Mouse (Mus musculus): ENCODE measurements around the gene Ppp2r5c. TPM values are rescaled to one million over a fixed set of nuclear protein-coding genes. Genes with fewer than 3 reads are reported as not detected.

Gene Ppp2r5c
- total and polyA plus RNA-seq, 2 experiments from 2014 or later = 169 to 191 TPM

DNA sequence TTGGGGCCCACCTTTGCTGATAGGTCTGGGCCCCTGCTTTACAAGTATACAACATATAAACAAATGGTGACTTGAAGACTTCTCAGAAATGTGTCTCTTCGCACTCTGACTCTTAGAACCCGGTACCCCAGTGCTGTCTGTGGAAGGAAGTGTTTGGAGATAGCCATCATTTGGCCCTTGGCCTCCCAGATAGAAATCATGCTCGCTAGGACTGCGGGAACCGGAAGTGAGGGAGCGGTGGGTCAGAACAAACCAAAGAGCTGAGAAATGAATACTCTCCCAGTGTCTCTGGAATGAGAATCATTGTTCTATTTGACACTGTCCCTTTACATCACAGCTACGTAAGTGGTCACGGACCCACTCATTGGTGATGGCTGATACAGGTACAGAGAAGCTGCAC lies 93.4 kb downstream of the Ppp2r5c start:
- no peak overlapping the region for H3K9ac ChIP-seq
- 92% methylated on average over 8 of the region's 8 CpGs for WGBS
- no peaks in the 10 kb centered on the region for H3K9me3 ChIP-seq (ENCODE audit: low read length)
- H3K36me3 ChIP-seq (ENCODE audit: insufficient read depth) = no peaks in the 10 kb centered on the region
- no peaks in the 10 kb centered on the region for H3K27me3 ChIP-seq (ENCODE audit: insufficient read depth, low read length)
- no peaks in the 10 kb centered on the region for H3K4me1 ChIP-seq (ENCODE audit: insufficient read depth)
- DNase-seq (no peak), ATAC-seq (no peak)
- TF ChIP-seq CTCF (IDR thresholded peaks at IDR 0.05; ENCODE audit: low read depth) = no peak
- H3K4me2 ChIP-seq (ENCODE audit: low read depth) = no peak overlapping the region
- no peak overlapping the region for H3K4me3 ChIP-seq (ENCODE audit: low read depth, low read length)
- H3K27ac ChIP-seq (ENCODE audit: low read depth, low read length) = no peak overlapping the region

DNA sequence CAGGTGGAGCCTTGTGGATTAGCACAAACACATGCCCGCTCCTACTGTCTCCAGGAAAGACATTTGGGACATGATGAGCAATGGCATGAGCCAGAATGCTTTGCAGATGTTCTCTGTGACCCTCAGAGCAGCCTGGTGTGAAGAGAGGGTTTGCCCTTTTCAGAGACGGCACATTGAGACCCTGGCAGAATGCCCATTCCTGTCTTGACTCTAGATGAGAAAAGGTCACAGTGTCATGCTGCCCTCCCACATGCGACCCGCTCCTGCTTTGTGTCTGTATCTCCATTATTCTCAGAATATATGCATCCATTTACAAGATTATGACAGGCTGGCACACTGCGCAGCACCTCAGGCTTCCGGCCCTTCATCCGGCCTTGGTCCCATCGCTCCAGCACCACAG lies 94.1 kb downstream of the Ppp2r5c start:
- Histone ChIP-seq H3K4me1 (ENCODE audit: insufficient read depth) (no peaks in the 10 kb centered on the region), H3K27me3 (ENCODE audit: insufficient read depth, low read length) (no peaks in the 10 kb centered on the region), H3K4me3 (ENCODE audit: low read depth, low read length) (no peak overlapping the region), H3K27ac (ENCODE audit: low read depth, low read length) (no peak overlapping the region), H3K9me3 (ENCODE audit: low read length) (no peaks in the 10 kb centered on the region), H3K4me2 (ENCODE audit: low read depth) (no peak overlapping the region), H3K36me3 (ENCODE audit: insufficient read depth) (peaks cover 5% of the 10 kb centered on the region), H3K9ac (no peak overlapping the region)
- no peak for DNase-seq
- 80% methylated on average over 8 of the region's 8 CpGs for WGBS
- no peak for TF ChIP-seq CTCF (IDR thresholded peaks at IDR 0.05; ENCODE audit: low read depth)
- no peak for ATAC-seq

DNA sequence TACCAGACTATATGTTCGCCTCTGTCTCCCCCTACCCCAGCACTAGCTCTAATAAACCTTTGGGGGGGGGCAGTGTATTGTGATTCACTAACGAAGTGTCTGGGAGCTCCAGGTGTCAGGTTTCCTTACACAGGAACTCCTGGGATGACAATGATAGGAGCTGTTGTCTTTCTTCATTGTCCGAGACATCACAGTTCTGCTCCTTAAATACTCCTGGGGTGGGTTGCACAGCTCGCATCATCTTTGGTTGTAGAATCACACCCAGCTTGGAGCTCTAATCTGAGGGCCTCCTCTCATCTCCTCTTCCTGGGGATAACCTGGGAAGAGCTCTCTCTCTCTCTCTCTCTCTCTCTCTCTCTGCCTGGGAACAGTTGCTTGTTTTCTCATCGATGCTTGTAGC lies 94.6 kb downstream of the Ppp2r5c start:
- Histone ChIP-seq H3K9ac (no peak overlapping the region), H3K9me3 (ENCODE audit: low read length) (no peaks in the 10 kb centered on the region), H3K4me1 (ENCODE audit: insufficient read depth) (no peaks in the 10 kb centered on the region), H3K4me2 (ENCODE audit: low read depth) (no peak overlapping the region), H3K27me3 (ENCODE audit: insufficient read depth, low read length) (no peaks in the 10 kb centered on the region), H3K4me3 (ENCODE audit: low read depth, low read length) (no peak overlapping the region), H3K27ac (ENCODE audit: low read depth, low read length) (no peak overlapping the region), H3K36me3 (ENCODE audit: insufficient read depth) (peaks cover 11% of the 10 kb centered on the region)
- 81% methylated on average over 5 of the region's 5 CpGs for WGBS
- TF ChIP-seq CTCF (IDR thresholded peaks at IDR 0.05; ENCODE audit: low read depth) = no peak
- DNase-seq (no peak), ATAC-seq (no peak)

DNA sequence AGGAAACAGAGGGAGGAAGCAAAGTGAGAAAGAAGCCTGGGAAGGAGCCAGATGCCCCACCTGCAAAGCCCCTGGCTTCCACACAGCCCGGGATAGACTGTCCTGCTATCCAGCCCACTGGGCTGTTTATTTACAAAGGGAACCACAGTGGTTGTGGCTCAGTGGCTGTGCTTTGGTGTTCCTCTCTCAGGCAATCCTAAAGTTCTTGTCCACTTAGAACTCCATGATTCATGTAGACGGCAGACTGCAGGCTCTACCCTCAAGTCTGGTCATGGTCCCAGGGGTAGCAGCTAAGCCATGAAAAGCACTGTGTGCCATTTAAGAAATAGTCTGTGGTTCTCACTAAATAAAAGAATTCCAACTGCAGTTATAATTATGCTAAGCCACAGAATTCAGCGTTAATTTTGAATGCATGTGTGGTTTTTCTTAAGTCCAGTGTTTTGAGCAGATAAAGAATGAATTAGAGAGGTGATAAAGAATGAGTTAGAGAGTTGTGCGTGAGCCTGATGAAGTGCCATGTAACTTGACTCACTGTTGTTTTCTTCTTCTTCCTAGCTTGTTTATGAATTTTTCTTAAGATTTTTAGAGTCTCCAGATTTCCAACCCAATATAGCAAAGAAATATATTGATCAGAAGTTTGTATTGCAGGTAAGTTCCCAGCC lies 98.3 kb downstream of the Ppp2r5c start:
- ATAC-seq (no peak), DNase-seq (no peak)
- TF ChIP-seq CTCF (IDR thresholded peaks at IDR 0.05; ENCODE audit: low read depth) = no peak
- Histone ChIP-seq H3K36me3 (ENCODE audit: insufficient read depth) (peaks cover 38% of the 10 kb centered on the region), H3K4me3 (ENCODE audit: low read depth, low read length) (no peak overlapping the region), H3K4me2 (ENCODE audit: low read depth) (no peak overlapping the region), H3K4me1 (ENCODE audit: insufficient read depth) (no peaks in the 10 kb centered on the region), H3K27me3 (ENCODE audit: insufficient read depth, low read length) (no peaks in the 10 kb centered on the region), H3K27ac (ENCODE audit: low read depth, low read length) (no peak overlapping the region), H3K9ac (no peak overlapping the region), H3K9me3 (ENCODE audit: low read length) (no peaks in the 10 kb centered on the region)
- 78% methylated on average over 4 of the region's 4 CpGs for WGBS

DNA sequence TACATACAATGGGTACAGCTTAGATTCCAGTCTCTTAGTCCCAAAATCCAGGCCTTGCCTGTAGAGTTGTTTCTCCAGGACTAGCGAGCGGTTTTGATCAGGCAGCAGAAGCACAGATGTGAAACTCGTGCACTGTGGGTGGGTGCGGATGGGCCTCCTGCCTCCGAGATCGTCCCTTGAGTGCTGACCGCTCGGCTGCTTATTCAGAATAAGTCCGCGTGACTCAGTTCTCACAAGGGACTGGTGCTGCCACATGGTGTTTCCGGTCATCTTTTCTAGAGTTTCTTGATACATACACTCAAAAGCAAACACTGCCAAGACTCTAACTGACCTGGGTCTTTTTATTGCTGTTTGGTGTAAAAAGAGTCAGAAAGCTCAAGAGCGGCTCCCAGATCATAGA lies 100.7 kb downstream of the Ppp2r5c start:
- peaks cover 56% of the 10 kb centered on the region for H3K36me3 ChIP-seq (ENCODE audit: insufficient read depth)
- H3K9ac ChIP-seq = no peak overlapping the region
- no peak overlapping the region for H3K27ac ChIP-seq (ENCODE audit: low read depth, low read length)
- 95% methylated on average over 12 of the region's 12 CpGs for WGBS
- no peaks in the 10 kb centered on the region for H3K4me1 ChIP-seq (ENCODE audit: insufficient read depth)
- H3K9me3 ChIP-seq (ENCODE audit: low read length) = no peaks in the 10 kb centered on the region
- ATAC-seq = no peak
- no peak overlapping the region for H3K4me2 ChIP-seq (ENCODE audit: low read depth)
- no peak for TF ChIP-seq CTCF (IDR thresholded peaks at IDR 0.05; ENCODE audit: low read depth)
- H3K27me3 ChIP-seq (ENCODE audit: insufficient read depth, low read length) = no peaks in the 10 kb centered on the region
- H3K4me3 ChIP-seq (ENCODE audit: low read depth, low read length) = no peak overlapping the region
- no peak for DNase-seq

DNA sequence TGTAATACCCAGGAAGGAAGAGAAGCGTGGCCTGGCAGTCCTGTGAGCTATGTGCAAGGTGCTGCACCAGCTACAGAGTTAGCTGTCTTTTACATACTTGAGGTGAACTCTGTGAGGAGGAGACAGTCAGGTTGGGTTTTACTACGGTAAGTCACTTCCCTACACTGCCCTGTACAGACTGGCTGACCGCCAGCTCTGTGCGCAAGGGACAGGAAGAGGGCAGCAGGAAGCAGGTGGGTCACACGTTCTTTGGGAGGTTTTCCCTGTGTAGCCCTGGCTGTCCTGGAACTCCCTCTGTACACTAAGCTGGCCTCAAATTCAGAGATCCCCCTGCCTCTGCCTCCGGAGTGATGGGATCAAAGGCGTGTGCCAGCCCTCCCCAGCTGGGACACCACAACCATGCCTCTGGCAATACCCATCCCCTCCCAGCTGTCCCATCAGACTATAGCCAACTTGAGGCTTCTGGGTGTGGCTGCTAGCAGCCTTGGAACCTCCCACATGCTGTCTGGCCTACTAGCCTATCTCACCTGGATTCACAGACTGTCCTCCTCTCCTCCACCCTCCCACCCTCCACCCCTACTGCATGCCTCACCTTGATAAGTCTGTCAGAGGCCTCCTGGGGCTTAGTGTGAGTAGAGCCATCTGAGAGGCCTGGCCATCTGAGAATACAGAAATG lies 102.7 kb downstream of the Ppp2r5c start:
- no peak overlapping the region for H3K4me3 ChIP-seq (ENCODE audit: low read depth, low read length)
- H3K4me2 ChIP-seq (ENCODE audit: low read depth) = no peak overlapping the region
- H3K27me3 ChIP-seq (ENCODE audit: insufficient read depth, low read length) = no peaks in the 10 kb centered on the region
- H3K36me3 ChIP-seq (ENCODE audit: insufficient read depth) = peaks cover 75% of the 10 kb centered on the region
- 88% methylated on average over 7 of the region's 7 CpGs for WGBS
- TF ChIP-seq CTCF (IDR thresholded peaks at IDR 0.05; ENCODE audit: low read depth) = no peak
- no peaks in the 10 kb centered on the region for H3K9me3 ChIP-seq (ENCODE audit: low read length)
- H3K27ac ChIP-seq (ENCODE audit: low read depth, low read length) = no peak overlapping the region
- H3K9ac ChIP-seq = no peak overlapping the region
- DNase-seq = no peak
- H3K4me1 ChIP-seq (ENCODE audit: insufficient read depth) = no peaks in the 10 kb centered on the region
- no peak for ATAC-seq

DNA sequence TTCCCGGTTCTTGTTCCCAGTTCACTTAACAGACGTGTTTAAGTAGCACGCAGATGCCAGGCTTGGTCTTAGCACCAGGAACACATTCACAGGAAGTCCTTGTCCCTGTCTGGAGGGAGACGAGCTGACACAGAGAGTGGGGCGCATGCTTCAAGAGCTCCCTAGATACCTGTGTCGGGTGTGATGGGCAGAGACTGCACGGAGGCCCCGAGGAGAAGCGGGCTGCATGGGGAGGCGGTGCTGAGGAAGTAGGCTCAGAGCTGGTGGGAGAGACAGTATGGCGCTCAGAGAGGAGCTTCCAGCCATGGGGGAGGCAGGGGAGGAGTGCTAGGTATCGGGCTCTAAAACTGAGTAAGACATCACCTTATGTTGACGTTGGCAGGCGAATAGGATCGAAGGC lies 103.4 kb downstream of the Ppp2r5c start:
- no peak for TF ChIP-seq CTCF (IDR thresholded peaks at IDR 0.05; ENCODE audit: low read depth)
- ATAC-seq (no peak), DNase-seq (no peak)
- Histone ChIP-seq H3K27ac (ENCODE audit: low read depth, low read length) (no peak overlapping the region), H3K4me2 (ENCODE audit: low read depth) (no peak overlapping the region), H3K4me1 (ENCODE audit: insufficient read depth) (no peaks in the 10 kb centered on the region), H3K4me3 (ENCODE audit: low read depth, low read length) (no peak overlapping the region), H3K36me3 (ENCODE audit: insufficient read depth) (peaks cover 83% of the 10 kb centered on the region), H3K27me3 (ENCODE audit: insufficient read depth, low read length) (no peaks in the 10 kb centered on the region), H3K9ac (no peak overlapping the region), H3K9me3 (ENCODE audit: low read length) (no peaks in the 10 kb centered on the region)
- 94% methylated on average over 15 of the region's 15 CpGs for WGBS
